Mouse (Mus musculus) testis, adult 2 months (tissue): ENCODE results near the gene Pp2d1.

ENCODE experiments used
- CTCF ChIP-seq: fragments of 200-500 bp; IDR thresholded peaks from 2 replicates; pipeline ENCODE4 v1.5.1; 2012; ENCODE audit warnings: low read depth, mild to moderate bottlenecking, inconsistent platforms, low read length, moderate library complexity; ENCODE audit not compliant: control insufficient read depth, insufficient read depth, insufficient replicate concordance
- POLR2A ChIP-seq: fragments of 200-500 bp; IDR thresholded peaks from 2 replicates; pipeline ENCODE4 v1.6.1; 2012; ENCODE audit warnings: low read depth, mild to moderate bottlenecking, inconsistent platforms, low read length, moderate library complexity; ENCODE audit not compliant: control insufficient read depth

GRCm38 (mm10) chr17:53488291-53489006 lies 50.8 kb downstream of the Pp2d1 start:
- TF ChIP-seq CTCF, result no peak
- TF ChIP-seq POLR2A, result no peak
